Mouse (Mus musculus) lung, postnatal 0 days (tissue): ENCODE measurements at regions not wholly inside any gene's neighbourhood (a gene's known extent, or its start where the extent isn't known, plus 50 kb on each side); places are given as distances from the start of the nearest gene placed in this dataset.
"Not testable (repeated sequence)": the region's sequence is repeated elsewhere in the genome, so short reads cannot be mapped to it uniquely, and the experiment has no call there.

Experiments used
- ATAC-seq: fragments of 200-750 bp; cut with Nextera tagmentation; 2 replicates; pipeline ENCODE4 v1.8.0; 2017; ENCODE audit warnings: moderate library complexity
- DNase-seq: peaks from one replicate; pipeline ENCODE4 v3.0.0-alpha.2; 2016; ENCODE audit warnings: low spot score
- H3K27ac ChIP-seq: fragments of 300-500 bp; sonication (generic); 2 replicates; pipeline ENCODE4 v1.5.1; 2014; ENCODE audit warnings: antibody characterized with exemption, mild to moderate bottlenecking, low read length, mixed read lengths
- H3K27me3 ChIP-seq: fragments of 300-500 bp; sonication (generic); replicated peaks from 2 replicates; pipeline ENCODE4 v1.6.1; 2014; ENCODE audit warnings: low read length, mixed read lengths; ENCODE audit not compliant: insufficient read depth
- H3K36me3 ChIP-seq: fragments of 300-500 bp; sonication (generic); 2 replicates; pipeline ENCODE4 v1.6.1; 2014; ENCODE audit warnings: low read length, mixed read lengths; ENCODE audit not compliant: insufficient read depth
- H3K4me1 ChIP-seq: fragments of 300-500 bp; sonication (generic); 2 replicates; pipeline ENCODE4 v1.6.1; 2014; ENCODE audit warnings: antibody characterized with exemption, low read depth, low read length, mixed read lengths; ENCODE audit not compliant: insufficient read depth
- H3K4me2 ChIP-seq: fragments of 300-500 bp; sonication (generic); replicated peaks from 2 replicates; pipeline ENCODE4 v1.6.1; 2014; ENCODE audit warnings: low read depth, mild to moderate bottlenecking, low read length, moderate library complexity, mixed read lengths
- H3K4me3 ChIP-seq: fragments of 300-500 bp; sonication (generic); 2 replicates; pipeline ENCODE4 v1.5.1; 2014; ENCODE audit warnings: low read depth, low read length
- H3K9ac ChIP-seq: fragments of 300-500 bp; sonication (generic); replicated peaks from 2 replicates; pipeline ENCODE4 v1.6.1; 2014; ENCODE audit warnings: low read depth, mild to moderate bottlenecking
- H3K9me3 ChIP-seq: fragments of 300-500 bp; sonication (generic); 2 replicates; pipeline ENCODE4 v1.6.1; 2016; ENCODE audit warnings: low read length, mixed read lengths
- CTCF ChIP-seq: IDR thresholded peaks from 2 replicates; pipeline ENCODE4 v1.5.1; 2016; ENCODE audit warnings: antibody characterized with exemption, mild to moderate bottlenecking
- EP300 ChIP-seq: IDR thresholded peaks from 2 replicates; pipeline ENCODE4 v1.6.1; 2016; ENCODE audit warnings: antibody characterized with exemption, mild to moderate bottlenecking, control low read depth
- WGBS: fragments of 180-500 bp; shearing (Covaris S2); extraction: QIAGEN DNeasy Blood & Tissue Kit; methylation state at CpG from one replicate; pipeline ENCODE4 v1.1.7; 2014; 5-methylcytosine and 5-hydroxymethylcytosine counted together

DNA sequence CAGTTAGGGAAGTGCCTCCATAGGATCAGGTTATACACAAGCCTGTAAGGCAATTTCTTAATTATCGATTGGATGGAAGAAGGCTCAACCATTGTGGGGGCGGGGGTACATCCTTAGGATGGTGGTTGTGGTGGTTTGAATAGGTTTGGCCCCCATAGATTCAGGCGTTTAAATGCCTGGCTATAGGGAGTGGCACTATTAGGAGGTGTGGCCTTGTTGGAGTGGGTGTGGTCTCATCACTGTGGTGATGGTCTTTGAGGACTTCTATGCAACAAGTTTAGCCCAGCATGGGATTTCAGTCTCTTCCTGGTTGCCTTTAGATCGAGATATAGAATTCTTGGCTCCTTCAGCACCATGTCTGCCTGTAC is 119.3 kb downstream of the Ptpn20 start:
- Histone ChIP-seq H3K27me3 (no peaks in the 10 kb centered on the region), H3K4me3 (no peak overlapping the region), H3K27ac (no peak overlapping the region), H3K4me2 (no peak overlapping the region), H3K4me1 (no peaks in the 10 kb centered on the region), H3K9me3 (no peaks in the 10 kb centered on the region), H3K36me3 (no peaks in the 10 kb centered on the region), H3K9ac (no peak overlapping the region)
- no peak for ATAC-seq
- WGBS: 80% methylated on average over 4 of the region's 4 CpGs
- no peak for DNase-seq
- no peak for TF ChIP-seq EP300
- TF ChIP-seq CTCF: no peak

DNA sequence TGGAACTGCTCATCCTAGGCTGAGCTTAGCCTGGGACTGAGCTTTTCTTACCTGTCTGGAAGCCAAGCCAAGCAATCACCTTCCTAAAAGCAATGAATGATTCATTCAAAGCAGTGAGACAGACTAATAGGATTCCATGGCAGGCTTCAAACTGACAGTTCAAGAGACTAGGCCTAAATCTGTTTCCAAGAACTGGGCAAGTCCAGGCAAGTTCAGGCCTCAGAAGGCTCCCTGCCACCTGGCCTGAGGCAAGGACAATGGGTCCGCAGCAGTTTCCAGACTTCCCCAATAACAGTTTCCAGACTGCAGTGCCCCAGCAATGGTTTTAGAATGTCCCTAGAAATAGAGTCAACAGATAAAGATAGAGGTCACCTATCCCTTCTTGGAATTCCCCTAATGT is 123.5 kb downstream of the Ptpn20 start:
- H3K4me2 ChIP-seq: no peak overlapping the region
- H3K4me3 ChIP-seq: no peak overlapping the region
- 81% methylated on average over 1 of the region's 1 CpGs for WGBS
- no peaks in the 10 kb centered on the region for H3K9me3 ChIP-seq
- no peaks in the 10 kb centered on the region for H3K27me3 ChIP-seq
- H3K27ac ChIP-seq: no peak overlapping the region
- no peak overlapping the region for H3K9ac ChIP-seq
- ATAC-seq (no peak), DNase-seq (no peak)
- H3K4me1 ChIP-seq: no peaks in the 10 kb centered on the region
- TF ChIP-seq EP300 (no peak), CTCF (no peak)
- no peaks in the 10 kb centered on the region for H3K36me3 ChIP-seq

DNA sequence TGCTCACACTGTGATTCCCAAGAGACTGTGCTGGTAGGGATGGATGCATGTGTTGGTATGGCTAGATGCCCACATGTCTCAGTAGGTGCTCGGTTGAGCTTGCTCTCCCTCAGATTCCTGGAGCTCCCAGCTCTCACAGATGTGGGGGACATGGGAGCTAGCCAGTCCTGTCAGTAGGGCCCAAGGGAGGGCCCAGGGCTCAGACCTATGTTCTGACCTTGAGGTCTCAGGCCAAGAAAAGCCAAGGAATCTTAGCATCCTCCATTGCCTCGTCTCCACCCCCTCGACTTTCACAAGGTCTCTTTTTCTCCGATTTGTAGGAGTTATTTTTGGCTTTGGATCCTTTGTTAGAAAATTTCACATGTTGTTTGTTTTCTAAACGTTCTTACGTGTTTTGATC is 130.6 kb downstream of the Ptpn20 start:
- 70% methylated on average over 6 of the region's 6 CpGs for WGBS
- no peak overlapping the region for H3K9ac ChIP-seq
- H3K36me3 ChIP-seq: no peaks in the 10 kb centered on the region
- no peak for DNase-seq
- no peak overlapping the region for H3K27ac ChIP-seq
- no peak for ATAC-seq
- no peak overlapping the region for H3K4me3 ChIP-seq
- no peak for TF ChIP-seq EP300
- TF ChIP-seq CTCF: no peak
- no peaks in the 10 kb centered on the region for H3K4me1 ChIP-seq
- H3K9me3 ChIP-seq: no peaks in the 10 kb centered on the region
- no peaks in the 10 kb centered on the region for H3K27me3 ChIP-seq
- H3K4me2 ChIP-seq: no peak overlapping the region

DNA sequence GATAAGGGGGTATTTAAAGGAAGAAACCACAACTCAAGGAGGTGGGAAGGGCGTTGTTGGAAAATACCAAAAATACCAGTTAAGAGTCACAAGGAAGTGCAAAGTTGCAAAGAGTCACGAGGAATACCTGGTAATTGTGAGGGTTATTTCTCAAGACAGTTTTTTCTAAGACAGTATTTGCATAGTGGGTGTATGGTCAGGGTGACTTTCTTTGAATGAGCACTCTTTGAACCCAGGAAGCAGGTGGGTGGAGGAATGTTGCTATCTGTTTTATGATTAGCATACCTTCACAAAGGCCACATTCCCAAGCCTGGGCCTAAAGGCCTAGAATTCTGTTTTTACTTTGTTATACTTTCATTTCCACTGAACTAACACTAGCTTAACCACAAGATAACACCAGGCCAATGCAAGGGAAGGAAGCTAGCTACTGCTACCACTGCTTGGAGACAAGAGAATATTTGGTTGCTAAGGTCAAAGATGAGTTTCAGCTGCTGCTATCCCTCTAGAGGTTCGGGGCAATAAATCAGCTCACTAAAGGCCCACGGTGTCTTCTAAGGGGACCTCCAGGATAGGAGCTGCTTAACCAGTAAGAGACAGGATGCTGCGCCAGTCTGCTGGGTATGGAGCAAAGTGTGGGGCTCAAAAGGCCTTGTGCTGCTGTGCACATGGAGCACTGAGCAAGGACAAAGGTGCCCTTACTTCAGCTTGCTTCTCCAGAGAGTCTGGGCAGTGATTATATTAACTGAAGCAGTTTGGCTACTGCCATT is 133.6 kb downstream of the Ptpn20 start:
- H3K4me3 ChIP-seq, ATAC-seq, H3K27ac ChIP-seq: not testable (repeated sequence)

DNA sequence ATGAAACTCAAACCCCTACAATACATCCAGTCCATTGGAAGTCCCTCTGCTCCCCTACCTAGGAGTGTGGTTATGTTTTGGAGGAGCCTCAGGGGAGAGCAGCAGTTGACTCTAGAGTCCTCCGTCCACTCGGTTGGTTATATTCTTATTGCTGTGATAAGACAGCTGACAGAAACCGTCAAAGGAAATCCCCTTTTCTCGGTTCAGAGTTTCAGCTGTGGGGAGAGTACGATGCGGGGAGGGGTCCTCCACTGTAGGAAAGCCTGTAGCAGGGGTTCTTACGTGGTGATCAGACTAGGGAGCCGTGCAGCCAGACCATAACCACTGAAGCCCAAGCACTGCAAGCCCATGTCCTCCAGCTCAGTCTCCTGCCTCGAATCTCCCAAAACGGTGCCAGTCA is 137.5 kb downstream of the Ptpn20 start:
- H3K27ac ChIP-seq: no peak overlapping the region
- H3K4me1 ChIP-seq: no peaks in the 10 kb centered on the region
- H3K4me2 ChIP-seq: no peak overlapping the region
- no peaks in the 10 kb centered on the region for H3K9me3 ChIP-seq
- DNase-seq (no peak), ATAC-seq (no peak)
- H3K4me3 ChIP-seq: no peak overlapping the region
- H3K36me3 ChIP-seq: no peaks in the 10 kb centered on the region
- no peak for TF ChIP-seq CTCF
- no peak for TF ChIP-seq EP300
- no peaks in the 10 kb centered on the region for H3K27me3 ChIP-seq
- WGBS: 83% methylated on average over 10 of the region's 10 CpGs
- no peak overlapping the region for H3K9ac ChIP-seq

More for the DNA sequence above, 133.6 kb downstream of the Ptpn20 start:
- not testable (repeated sequence) for H3K36me3 ChIP-seq, DNase-seq, H3K4me2 ChIP-seq, H3K27me3 ChIP-seq, H3K4me1 ChIP-seq, H3K9ac ChIP-seq, H3K9me3 ChIP-seq
- 72% methylated on average over 5 of the region's 5 CpGs for WGBS

DNA sequence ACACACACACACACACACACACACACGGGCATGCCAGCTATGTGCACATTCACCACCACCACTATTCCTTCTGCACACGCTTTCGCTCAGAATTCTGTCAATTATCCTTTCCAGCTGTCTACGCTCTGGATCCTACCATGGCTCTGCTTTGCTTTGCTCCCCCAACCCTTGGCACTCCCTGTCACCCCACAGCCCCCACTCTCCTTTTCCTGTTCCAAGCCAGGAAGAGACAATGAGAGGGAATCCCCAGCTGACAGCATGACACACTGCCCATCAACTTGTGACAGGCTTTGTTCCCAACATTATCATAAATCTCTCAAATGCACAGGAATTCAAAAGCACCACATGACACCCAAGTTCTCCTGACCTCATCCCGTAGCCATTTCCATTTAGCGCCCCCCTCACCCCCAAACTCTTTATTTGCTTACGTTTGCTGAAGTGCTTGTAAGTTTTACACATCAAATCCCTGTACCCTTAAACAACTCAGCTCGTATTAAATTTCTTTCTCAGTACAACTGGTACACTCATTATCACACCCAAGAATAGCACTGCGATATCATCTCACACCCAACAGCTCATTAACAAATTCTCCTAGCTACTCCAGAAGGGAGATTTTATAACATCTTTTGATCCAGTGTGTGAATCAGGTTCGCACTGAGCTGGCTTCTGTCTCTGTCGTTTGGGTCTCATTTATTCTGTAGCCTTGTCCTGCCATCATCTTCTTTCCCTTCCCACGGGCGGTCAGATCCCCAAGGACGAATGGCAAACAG is 140.3 kb downstream of the Ptpn20 start:
- H3K4me1 ChIP-seq: no peaks in the 10 kb centered on the region
- no peak overlapping the region for H3K4me2 ChIP-seq
- TF ChIP-seq EP300 (no peak), CTCF (no peak)
- H3K27ac ChIP-seq: no peak overlapping the region
- peak; percentile 45 for DNase-seq
- H3K36me3 ChIP-seq: no peaks in the 10 kb centered on the region
- no peaks in the 10 kb centered on the region for H3K27me3 ChIP-seq
- no peak overlapping the region for H3K9ac ChIP-seq
- peak; percentile 75 for ATAC-seq
- WGBS: 48% methylated on average over 14 of the region's 14 CpGs
- H3K9me3 ChIP-seq: no peaks in the 10 kb centered on the region
- no peak overlapping the region for H3K4me3 ChIP-seq
